Mouse (Mus musculus): ENCODE measurements around the gene Retn. TPM values are rescaled to one million over a fixed set of nuclear protein-coding genes. Genes with fewer than 3 reads are reported as not detected.
A peak's percentile ranks its signal among the peaks of the same experiment; 100 is the strongest.

Gene Retn
- 47.2 and 76.9 TPM in 2 replicates for polyA plus RNA-seq (2012; rRNA removed)

GRCm38 (mm10) chr8:3655526-3655925 is at the start of gene Retn:
Gene Retn, plus strand, starts transcription at chr8:3655770.
- WGBS, result 74% methylated on average over 3 of the region's 3 CpGs
- Histone ChIP-seq H3K27ac (ENCODE audit: insufficient read depth, low read depth, low read length) (no peak within 1 kb of the TSS), H3K4me1 (ENCODE audit: control insufficient read depth, insufficient read depth, low read length) (no peaks in the 10 kb centered on the region), H3K36me3 (ENCODE audit: control insufficient read depth, insufficient read depth, low read length) (no peaks in the 10 kb centered on the region), H3K4me3 (ENCODE audit: insufficient read depth, low read depth, low read length) (no peak within 1 kb of the TSS), H3K27me3 (replicated peaks; ENCODE audit: control insufficient read depth, insufficient read depth, low read length) (no peaks in the 10 kb centered on the region)
- DNase-seq, result no peak
- TF ChIP-seq POLR2A (IDR thresholded peaks at IDR 0.05; ENCODE audit: low read depth, low read length) (no peak), CTCF (conservative IDR thresholded peaks at IDR 0.05; ENCODE audit: insufficient read depth, insufficient read length, low read depth, low read length) (no peak)

- TF ChIP-seq POLR2A (IDR thresholded peaks at IDR 0.05; ENCODE audit: low read depth, low read length) (no peak), CTCF (conservative IDR thresholded peaks at IDR 0.05; ENCODE audit: insufficient read depth, insufficient read length, low read depth, low read length) (no peak)
- Histone ChIP-seq H3K27me3 (replicated peaks; ENCODE audit: control insufficient read depth, insufficient read depth, low read length) (no peaks in the 10 kb centered on the region), H3K4me3 (ENCODE audit: insufficient read depth, low read depth, low read length) (no peak overlapping the region), H3K4me1 (ENCODE audit: control insufficient read depth, insufficient read depth, low read length) (no peaks in the 10 kb centered on the region), H3K36me3 (ENCODE audit: control insufficient read depth, insufficient read depth, low read length) (peaks cover 2% of the 10 kb centered on the region; the same call in 1 of the 2 replicates), H3K27ac (ENCODE audit: insufficient read depth, low read depth, low read length) (no peak overlapping the region; the same call in 1 of the 2 replicates)
- 47% methylated on average over 16 of the region's 16 CpGs for WGBS
- DNase-seq, result peak; percentile 37
Measured at GRCm38 (mm10) chr8:3606593-3606992, 49.0 kb upstream of the Retn start.

- no peak for DNase-seq
- TF ChIP-seq POLR2A (IDR thresholded peaks at IDR 0.05; ENCODE audit: low read depth, low read length) (no peak), CTCF (conservative IDR thresholded peaks at IDR 0.05; ENCODE audit: insufficient read depth, insufficient read length, low read depth, low read length) (no peak)
- Histone ChIP-seq H3K36me3 (ENCODE audit: control insufficient read depth, insufficient read depth, low read length) (no peaks in the 10 kb centered on the region; the same call in 1 of the 2 replicates), H3K4me3 (ENCODE audit: insufficient read depth, low read depth, low read length) (no peak overlapping the region), H3K27me3 (replicated peaks; ENCODE audit: control insufficient read depth, insufficient read depth, low read length) (no peaks in the 10 kb centered on the region), H3K4me1 (ENCODE audit: control insufficient read depth, insufficient read depth, low read length) (no peaks in the 10 kb centered on the region), H3K27ac (ENCODE audit: insufficient read depth, low read depth, low read length) (0 out of 2 replicates have a peak overlapping the region, but pooled peaks have one; percentile 72)
- 89% methylated on average over 7 of the region's 7 CpGs for WGBS
Measured at GRCm38 (mm10) chr8:3607822-3608221, 47.7 kb upstream of the Retn start.

GRCm38 (mm10) chr8:3609046-3609815 is 46.3 kb upstream of the Retn start:
- Histone ChIP-seq H3K27me3 (replicated peaks; ENCODE audit: control insufficient read depth, insufficient read depth, low read length) (no peaks in the 10 kb centered on the region), H3K36me3 (ENCODE audit: control insufficient read depth, insufficient read depth, low read length) (no peaks in the 10 kb centered on the region; the same call in 1 of the 2 replicates), H3K4me3 (ENCODE audit: insufficient read depth, low read depth, low read length) (no peak overlapping the region), H3K27ac (ENCODE audit: insufficient read depth, low read depth, low read length) (peak overlapping the region; percentile 72), H3K4me1 (ENCODE audit: control insufficient read depth, insufficient read depth, low read length) (no peaks in the 10 kb centered on the region)
- no peak for TF ChIP-seq POLR2A (IDR thresholded peaks at IDR 0.05; ENCODE audit: low read depth, low read length)
- TF ChIP-seq CTCF (conservative IDR thresholded peaks at IDR 0.05; ENCODE audit: insufficient read depth, insufficient read length, low read depth, low read length), result no peak
- WGBS, result 41% methylated on average over 12 of the region's 12 CpGs
- DNase-seq, result peak; percentile 74

GRCm38 (mm10) chr8:3609816-3610150 is 45.8 kb upstream of the Retn start:
- Histone ChIP-seq H3K4me3 (ENCODE audit: insufficient read depth, low read depth, low read length) (no peak overlapping the region), H3K36me3 (ENCODE audit: control insufficient read depth, insufficient read depth, low read length) (no peaks in the 10 kb centered on the region; the same call in 1 of the 2 replicates), H3K27ac (ENCODE audit: insufficient read depth, low read depth, low read length) (peak overlapping the region; percentile 72), H3K27me3 (replicated peaks; ENCODE audit: control insufficient read depth, insufficient read depth, low read length) (no peaks in the 10 kb centered on the region), H3K4me1 (ENCODE audit: control insufficient read depth, insufficient read depth, low read length) (no peaks in the 10 kb centered on the region)
- 50% methylated on average over 6 of the region's 6 CpGs for WGBS
- TF ChIP-seq POLR2A (IDR thresholded peaks at IDR 0.05; ENCODE audit: low read depth, low read length) (no peak), CTCF (conservative IDR thresholded peaks at IDR 0.05; ENCODE audit: insufficient read depth, insufficient read length, low read depth, low read length) (0 out of 2 replicates have a peak, but pooled peaks have one; percentile 15)
- peak; percentile 86 for DNase-seq

- no peaks in the 10 kb centered on the region for H3K27me3 ChIP-seq (replicated peaks; ENCODE audit: control insufficient read depth, insufficient read depth, low read length)
- no peaks in the 10 kb centered on the region for H3K36me3 ChIP-seq (ENCODE audit: control insufficient read depth, insufficient read depth, low read length)
- WGBS, result under 1% methylated on average over 37 of the region's 37 CpGs
- DNase-seq, result peak; percentile 100
- peak within 1 kb of the TSS; percentile 78 for H3K4me3 ChIP-seq (ENCODE audit: insufficient read depth, low read depth, low read length)
- TF ChIP-seq CTCF (conservative IDR thresholded peaks at IDR 0.05; ENCODE audit: insufficient read depth, insufficient read length, low read depth, low read length), result no peak
- TF ChIP-seq POLR2A (IDR thresholded peaks at IDR 0.05; ENCODE audit: low read depth, low read length), result peak; percentile 24
- H3K4me1 ChIP-seq (ENCODE audit: control insufficient read depth, insufficient read depth, low read length), result 0 out of 2 replicates have a peak, but pooled peaks cover 9% of the 10 kb centered on the region
- 0 out of 2 replicates have a peak within 1 kb of the TSS, but pooled peaks have one; percentile 17 for H3K27ac ChIP-seq (ENCODE audit: insufficient read depth, low read depth, low read length)
Measured at GRCm38 (mm10) chr8:3621199-3621970, 34.2 kb upstream of the Retn start, which contains the start of the genes Xab2 and Pet100. Gene Xab2, minus strand, starts transcription at chr8:3621316. Gene Pet100, plus strand, starts transcription at chr8:3621548.
